8 mouse cellular contexts compared by ENCODE assay signal in genomic region chr11:69072234-69072633, GRCm38 (mm10). TPM values are rescaled to one million over a fixed set of nuclear protein-coding genes. Genes with fewer than 3 reads are reported as not detected.
DNase-seq lines count a peak whose midpoint lies in the region; ATAC-seq and TF ChIP-seq lines count a peak whose summit lies in the region.

No protein-coding gene starts in this region.

- 87% methylated on average over 11 of the region's 11 CpGs for WGBS in kidney, embryonic 16.5 days
- 85% methylated on average over 11 of the region's 11 CpGs for WGBS in forebrain, embryonic 10.5 days
- 85% methylated on average over 11 of the region's 11 CpGs for WGBS in intestine, embryonic 14.5 days
- WGBS in midbrain, postnatal 0 days = 89% methylated on average over 11 of the region's 11 CpGs

- no peak for TF ChIP-seq CTCF in midbrain, postnatal 0 days (IDR thresholded peaks at IDR 0.05)

- no peaks in the 10 kb centered on the region for H3K36me3 ChIP-seq in kidney, embryonic 16.5 days (ENCODE audit: insufficient read depth, low read length)
- no peaks in the 10 kb centered on the region for H3K36me3 ChIP-seq in forebrain, embryonic 10.5 days (replicated peaks)
- H3K36me3 ChIP-seq in intestine, embryonic 14.5 days (ENCODE audit: control insufficient read depth, insufficient read depth, low read length) = no peaks in the 10 kb centered on the region
- H3K36me3 ChIP-seq in midbrain, postnatal 0 days (ENCODE audit: insufficient read depth, low read length) = no peaks in the 10 kb centered on the region

- no peaks in the 10 kb centered on the region for H3K27me3 ChIP-seq in kidney, embryonic 16.5 days (ENCODE audit: insufficient read depth, low read length)
- no peaks in the 10 kb centered on the region for H3K27me3 ChIP-seq in forebrain, embryonic 10.5 days (ENCODE audit: poor library complexity, severe bottlenecking)
- no peaks in the 10 kb centered on the region for H3K27me3 ChIP-seq in intestine, embryonic 14.5 days (replicated peaks; ENCODE audit: control insufficient read depth, insufficient read depth, low read length)
- H3K27me3 ChIP-seq in midbrain, postnatal 0 days (ENCODE audit: insufficient read depth, low read length) = no peaks in the 10 kb centered on the region

- ATAC-seq in kidney, embryonic 16.5 days (ENCODE audit: low FRiP score, low TSS enrichment) = no peak
- ATAC-seq in intestine, embryonic 14.5 days (replicated peaks; ENCODE audit: low FRiP score, low TSS enrichment, low read depth) = no peak
- ATAC-seq in midbrain, postnatal 0 days (ENCODE audit: low FRiP score) = no peak

- peak overlapping the region; percentile 69 for H3K9ac ChIP-seq in kidney, embryonic 16.5 days (replicated peaks; ENCODE audit: low read length)
- H3K9ac ChIP-seq in intestine, embryonic 14.5 days (ENCODE audit: low read length) = no peak overlapping the region
- peak overlapping the region; percentile 25; the same call in 1 of the 2 replicates for H3K9ac ChIP-seq in midbrain, postnatal 0 days (replicated peaks; ENCODE audit: low read length, poor library complexity, severe bottlenecking)

- H3K4me3 ChIP-seq in kidney, embryonic 16.5 days (ENCODE audit: low read length) = peak overlapping the region; percentile 41
- H3K4me3 ChIP-seq in forebrain, embryonic 10.5 days = peak overlapping the region; percentile 48
- peak overlapping the region; percentile 25 for H3K4me3 ChIP-seq in intestine, embryonic 14.5 days (ENCODE audit: low read depth, low read length)
- H3K4me3 ChIP-seq in midbrain, postnatal 0 days (ENCODE audit: low read depth, low read length) = peak overlapping the region; percentile 27; the same call in 1 of the 2 replicates

- no peaks in the 10 kb centered on the region for H3K9me3 ChIP-seq in kidney, embryonic 16.5 days (ENCODE audit: low read length)
- H3K9me3 ChIP-seq in forebrain, embryonic 10.5 days = no peaks in the 10 kb centered on the region
- H3K9me3 ChIP-seq in intestine, embryonic 14.5 days (ENCODE audit: control insufficient read depth, low read length) = no peaks in the 10 kb centered on the region
- no peaks in the 10 kb centered on the region for H3K9me3 ChIP-seq in midbrain, postnatal 0 days (ENCODE audit: low read length)

- H3K4me1 ChIP-seq in kidney, embryonic 16.5 days (ENCODE audit: insufficient read depth, low read length) = peaks cover 18% of the 10 kb centered on the region
- peaks cover 48% of the 10 kb centered on the region for H3K4me1 ChIP-seq in forebrain, embryonic 10.5 days
- peaks cover 18% of the 10 kb centered on the region for H3K4me1 ChIP-seq in intestine, embryonic 14.5 days (replicated peaks; ENCODE audit: control insufficient read depth, insufficient read depth, low read length)
- peaks cover 9% of the 10 kb centered on the region; the same call in 1 of the 2 replicates for H3K4me1 ChIP-seq in midbrain, postnatal 0 days (ENCODE audit: insufficient read depth, low read length)

- peak overlapping the region; percentile 94 for H3K27ac ChIP-seq in kidney, embryonic 16.5 days (ENCODE audit: low read length)
- H3K27ac ChIP-seq in forebrain, embryonic 10.5 days = peak overlapping the region; percentile 95
- peak overlapping the region; percentile 94; the same call in 1 of the 2 replicates for H3K27ac ChIP-seq in intestine, embryonic 14.5 days (ENCODE audit: low read depth)
- H3K27ac ChIP-seq in midbrain, postnatal 0 days (ENCODE audit: low read depth, low read length) = peak overlapping the region; percentile 93

- H3K4me2 ChIP-seq in kidney, embryonic 16.5 days (replicated peaks; ENCODE audit: low read depth, low read length) = peak overlapping the region; percentile 55
- H3K4me2 ChIP-seq in intestine, embryonic 14.5 days (ENCODE audit: low read length) = peak overlapping the region; percentile 46
- H3K4me2 ChIP-seq in midbrain, postnatal 0 days (ENCODE audit: low read depth, low read length, poor library complexity, severe bottlenecking) = peak overlapping the region; percentile 54

- DNase-seq in kidney, adult 8-10 months = no peak
- no peak for DNase-seq in forebrain, embryonic 10.5 days (ENCODE audit: extremely low spot score, low spot score)
- DNase-seq in intestine, embryonic 14.5 days (ENCODE audit: low spot score) = no peak
- DNase-seq in midbrain, postnatal 0 days (ENCODE audit: low spot score) = no peak
- DNase-seq in spleen, postnatal 4 days (ENCODE audit: low spot score in 2 of 2) = no peak
- DNase-seq in spleen, adult 12 weeks (ENCODE audit: low spot score) = no peak
- no peak for DNase-seq in lung, postnatal 36 days

RNA-seq across cellular contexts. Expression of gene Tmem107, which starts 1.6 kb away (rescaled TPM):
- polyA plus RNA-seq in kidney, embryonic 16.5 days (2015; fragmentation: Nextera tagmentation; extraction: Ambion mirVana) = 61.0 and 68.1 TPM in 2 replicates
- polyA plus RNA-seq in forebrain, embryonic 10.5 days (2016; fragmentation: Nextera tagmentation; extraction: Ambion mirVana) = 60.8 and 61.0 TPM in 2 replicates
- 50.1 and 58.9 TPM in 2 replicates for polyA plus RNA-seq in intestine, embryonic 14.5 days (2014; fragmentation: Nextera tagmentation; extraction: Ambion mirVana)
- total RNA-seq in midbrain, postnatal 0 days (2014; rRNA removed) = 42.4 and 61.8 TPM in 2 replicates
- polyA plus RNA-seq in midbrain, postnatal 0 days (2015; fragmentation: Nextera tagmentation; extraction: Ambion mirVana) = 23.8 and 27.8 TPM in 2 replicates

RNA-seq across cellular contexts. Expression of gene Borcs6, which starts 12.7 kb away (rescaled TPM):
- 8.0 and 9.1 TPM in 2 replicates for polyA plus RNA-seq in kidney, embryonic 16.5 days (2015; fragmentation: Nextera tagmentation; extraction: Ambion mirVana)
- 3.8 and 4.1 TPM in 2 replicates for polyA plus RNA-seq in forebrain, embryonic 10.5 days (2016; fragmentation: Nextera tagmentation; extraction: Ambion mirVana)
- polyA plus RNA-seq in intestine, embryonic 14.5 days (2014; fragmentation: Nextera tagmentation; extraction: Ambion mirVana) = 8.8 TPM in 2 replicates
- total RNA-seq in midbrain, postnatal 0 days (2014; rRNA removed) = 33.3 and 39.0 TPM in 2 replicates
- 21.1 and 21.3 TPM in 2 replicates for polyA plus RNA-seq in midbrain, postnatal 0 days (2015; fragmentation: Nextera tagmentation; extraction: Ambion mirVana)

RNA-seq across cellular contexts. Expression of gene Vamp2, which starts 16.1 kb away (rescaled TPM):
- polyA plus RNA-seq in kidney, embryonic 16.5 days (2015; fragmentation: Nextera tagmentation; extraction: Ambion mirVana) = 81.5 and 114 TPM in 2 replicates
- polyA plus RNA-seq in forebrain, embryonic 10.5 days (2016; fragmentation: Nextera tagmentation; extraction: Ambion mirVana) = 51.3 and 57.6 TPM in 2 replicates
- 76.7 TPM in 2 replicates for polyA plus RNA-seq in intestine, embryonic 14.5 days (2014; fragmentation: Nextera tagmentation; extraction: Ambion mirVana)
- 144 and 157 TPM in 2 replicates for total RNA-seq in midbrain, postnatal 0 days (2014; rRNA removed)
- 591 and 600 TPM in 2 replicates for polyA plus RNA-seq in midbrain, postnatal 0 days (2015; fragmentation: Nextera tagmentation; extraction: Ambion mirVana)

RNA-seq across cellular contexts. Expression of gene Per1, which starts 22.8 kb away (rescaled TPM):
- 11.4 and 15.6 TPM in 2 replicates for polyA plus RNA-seq in kidney, embryonic 16.5 days (2015; fragmentation: Nextera tagmentation; extraction: Ambion mirVana)
- polyA plus RNA-seq in forebrain, embryonic 10.5 days (2016; fragmentation: Nextera tagmentation; extraction: Ambion mirVana) = 7.3 and 9.0 TPM in 2 replicates
- 10.5 and 13.4 TPM in 2 replicates for polyA plus RNA-seq in intestine, embryonic 14.5 days (2014; fragmentation: Nextera tagmentation; extraction: Ambion mirVana)
- 28.5 and 47.1 TPM in 2 replicates for total RNA-seq in midbrain, postnatal 0 days (2014; rRNA removed)
- 11.8 and 15.4 TPM in 2 replicates for polyA plus RNA-seq in midbrain, postnatal 0 days (2015; fragmentation: Nextera tagmentation; extraction: Ambion mirVana)

RNA-seq across cellular contexts. Expression of gene Aurkb, which starts 26.8 kb away (rescaled TPM):
- 176 and 177 TPM in 2 replicates for polyA plus RNA-seq in kidney, embryonic 16.5 days (2015; fragmentation: Nextera tagmentation; extraction: Ambion mirVana)
- polyA plus RNA-seq in forebrain, embryonic 10.5 days (2016; fragmentation: Nextera tagmentation; extraction: Ambion mirVana) = 227 and 236 TPM in 2 replicates
- 150 and 170 TPM in 2 replicates for polyA plus RNA-seq in intestine, embryonic 14.5 days (2014; fragmentation: Nextera tagmentation; extraction: Ambion mirVana)
- 6.9 and 10.5 TPM in 2 replicates for total RNA-seq in midbrain, postnatal 0 days (2014; rRNA removed)
- polyA plus RNA-seq in midbrain, postnatal 0 days (2015; fragmentation: Nextera tagmentation; extraction: Ambion mirVana) = 6.0 and 6.9 TPM in 2 replicates
